Mouse (Mus musculus): Measurements from ENCODE around the gene Hvcn1. TPM values are rescaled to one million over a fixed set of nuclear protein-coding genes. Genes with fewer than 3 reads are reported as not detected.
"Not testable (repeated sequence)": the region's sequence is repeated elsewhere in the genome, so short reads cannot be mapped to it uniquely, and the experiment has no call there.

Gene Hvcn1
- total RNA-seq (2021) = 1 to 10 TPM; 1.8 to 3.8 TPM

DNA sequence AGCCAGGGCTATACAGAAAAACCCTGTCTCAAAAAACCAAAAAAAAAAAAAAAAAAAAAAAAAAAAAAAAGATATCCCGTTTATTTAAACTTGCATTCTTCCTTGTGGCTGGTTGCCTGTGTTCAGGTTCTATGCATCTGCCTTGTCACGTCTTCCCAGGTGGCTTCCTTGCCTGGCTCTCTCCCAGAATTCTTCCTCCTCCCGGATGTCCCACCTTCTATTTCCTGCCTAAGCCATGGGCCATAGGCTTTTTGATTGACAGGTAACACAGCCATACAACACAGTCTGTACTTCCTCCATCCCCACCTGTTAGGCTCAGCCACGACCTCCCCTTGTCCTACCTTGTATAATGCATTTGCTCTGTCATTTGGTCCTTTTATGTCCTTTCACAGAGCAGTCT, at the start of gene Hvcn1:
TSS of gene Hvcn1 (plus strand) at position 330 of the 400 bp plus-strand sequence.
- intact Hi-C loops (cut with DNase I) = no loop called here
- DNase-seq (ENCODE audit: low spot score in 2 of 2) = no peak

GRCm38 (mm10) chr5:122157827-122158381, 48.7 kb upstream of the Hvcn1 start, which contains the start of gene Ppp1cc:
TSS of gene Ppp1cc (plus strand) at chr5:122158278.
- intact Hi-C loops (cut with DNase I) = loop anchor here (1.0 to 10.0 kb wide), 3 partner anchors 13 to 443 kb away; partner anchors contain the start of gene Atxn2
- peak; percentile 91 to 94 for DNase-seq (ENCODE audit: low spot score in 2 of 2)

GRCm38 (mm10) chr5:122158557-122159515, 47.8 kb upstream of the Hvcn1 start:
- intact Hi-C loops (cut with DNase I) = loop anchor here (1.0 to 10.0 kb wide), 3 partner anchors 14 to 444 kb away; partner anchors contain the start of gene Atxn2
- DNase-seq (ENCODE audit: low spot score in 2 of 2) = no peak

DNA sequence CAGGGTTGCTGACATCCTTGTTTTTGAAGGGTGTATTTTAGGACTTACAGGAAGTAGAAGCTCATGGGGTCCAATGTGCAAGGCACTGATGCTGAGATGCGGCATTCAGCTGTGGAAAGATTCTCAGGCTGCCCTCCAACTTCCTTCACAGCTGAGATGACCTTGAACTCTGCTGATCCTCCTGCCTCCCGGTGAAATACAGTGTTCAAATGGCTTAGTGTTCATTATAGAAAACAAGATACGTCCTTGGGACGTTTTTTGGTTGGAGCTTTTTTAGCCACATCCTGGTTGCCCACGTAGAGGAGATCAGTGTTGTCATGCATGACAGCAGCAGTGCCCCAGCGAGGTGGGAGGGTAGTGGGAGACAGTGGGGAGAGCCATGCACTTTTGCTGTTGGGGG, 43.4 kb upstream of the Hvcn1 start:
- intact Hi-C loops (cut with DNase I) = no loop called here
- DNase-seq (ENCODE audit: low spot score in 2 of 2) = no peak

- intact Hi-C loops (cut with DNase I) = no loop called here
Observed at GRCm38 (mm10) chr5:122164011-122164410, 42.6 kb upstream of the Hvcn1 start.

GRCm38 (mm10) chr5:122165233-122165915, 41.2 kb upstream of the Hvcn1 start:
- DNase-seq (ENCODE audit: low spot score in 2 of 2) = peak; percentile 51 to 88
- intact Hi-C loops (cut with DNase I) = no loop called here

More at GRCm38 (mm10) chr5:122164011-122164410, 42.6 kb upstream of the Hvcn1 start:
- peak in 1 of 2 experiments; percentile 58 for DNase-seq (ENCODE audit: low spot score in 2 of 2)

- DNase-seq (ENCODE audit: low spot score in 2 of 2) = no peak
Observed at GRCm38 (mm10) chr5:122166636-122167161, 39.9 kb upstream of the Hvcn1 start.

DNA sequence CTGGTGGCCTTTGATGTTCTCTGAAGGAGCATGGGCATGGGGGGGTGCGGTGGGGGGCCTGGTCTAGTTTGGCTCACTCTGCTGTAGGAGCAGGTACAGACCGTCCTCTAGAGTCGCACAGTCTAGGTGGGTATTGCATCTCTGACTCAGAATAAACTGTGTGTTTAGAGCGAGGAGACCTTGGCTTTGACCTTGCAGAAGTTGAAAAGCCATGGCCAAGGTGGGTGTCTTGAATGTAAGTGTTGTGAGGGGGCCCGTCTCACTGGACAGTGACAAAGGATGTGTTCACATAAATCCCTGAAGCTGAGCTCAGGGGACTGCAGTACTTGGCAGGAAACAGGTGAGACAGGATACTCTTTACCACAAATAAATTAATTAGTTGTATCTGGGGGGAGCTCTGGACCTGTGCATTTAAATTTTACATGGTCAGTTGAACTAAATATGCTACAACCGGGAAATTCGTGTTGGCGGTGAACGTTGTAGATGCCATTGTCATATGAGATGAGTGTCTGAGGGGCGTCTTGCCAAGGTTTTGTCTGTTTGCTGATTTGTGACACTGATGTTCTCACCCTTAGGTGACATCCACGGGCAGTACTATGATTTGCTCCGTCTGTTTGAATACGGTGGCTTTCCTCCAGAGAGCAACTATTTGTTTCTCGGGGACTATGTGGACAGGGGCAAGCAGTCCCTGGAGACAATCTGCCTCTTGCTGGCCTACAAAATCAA, 38.1 kb upstream of the Hvcn1 start:
- intact Hi-C loops (cut with DNase I) = no loop called here
- no peak for DNase-seq (ENCODE audit: low spot score in 2 of 2)

More at GRCm38 (mm10) chr5:122166636-122167161, 39.9 kb upstream of the Hvcn1 start:
- intact Hi-C loops (cut with DNase I) = no loop called here

- intact Hi-C loops (cut with DNase I) = no loop called here
- no peak for DNase-seq (ENCODE audit: low spot score in 2 of 2)
Observed at GRCm38 (mm10) chr5:122171058-122171457, 35.5 kb upstream of the Hvcn1 start.

DNA sequence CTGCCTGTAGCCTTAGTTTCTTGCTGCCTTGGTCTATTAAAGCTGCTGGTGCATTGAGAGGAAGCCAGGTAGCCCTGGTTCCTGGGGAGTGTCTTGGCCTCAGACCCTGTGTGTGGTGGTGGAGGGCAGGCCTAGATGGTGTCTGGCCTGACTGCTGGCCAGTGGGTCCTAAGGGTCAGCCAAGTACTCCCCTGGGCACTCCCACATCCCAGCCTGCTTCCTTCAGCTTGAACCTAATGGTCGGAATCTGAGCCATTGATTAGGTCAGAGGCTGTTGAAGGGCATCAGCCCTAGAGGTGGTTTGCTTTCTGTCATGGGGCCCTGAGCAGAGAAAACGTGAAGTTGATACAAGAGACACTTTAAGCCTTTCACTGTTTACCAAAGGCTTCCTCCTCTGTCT, 31.2 kb upstream of the Hvcn1 start:
- DNase-seq (ENCODE audit: low spot score in 2 of 2) = no peak
- intact Hi-C loops (cut with DNase I) = no loop called here

DNA sequence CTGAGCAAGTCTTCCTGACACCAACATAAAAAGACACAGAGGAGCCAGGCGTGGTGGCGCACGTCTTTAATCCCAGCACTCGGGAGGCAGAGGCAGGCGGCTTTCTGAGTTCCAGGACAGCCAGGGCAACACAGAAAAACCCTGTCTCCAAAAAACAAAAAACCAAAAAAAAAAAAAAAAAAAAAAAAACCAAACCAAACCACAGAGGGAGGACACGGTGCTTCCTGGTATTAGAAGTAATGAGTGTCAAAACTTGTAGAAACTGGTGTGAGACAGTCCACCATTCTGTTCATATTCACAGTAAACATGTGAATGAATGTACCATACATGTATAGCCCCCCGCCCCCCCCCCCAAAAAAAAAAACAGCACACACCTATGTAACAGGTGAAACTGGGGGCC, 30.6 kb upstream of the Hvcn1 start:
- no peak for DNase-seq (ENCODE audit: low spot score in 2 of 2)
- intact Hi-C loops (cut with DNase I) = loop anchor here (1.0 kb wide), 1 partner anchor 45 kb away; no protein-coding TSS in a partner anchor

GRCm38 (mm10) chr5:122176398-122176797, 30.2 kb upstream of the Hvcn1 start:
- intact Hi-C loops (cut with DNase I) = loop anchor here (1.0 kb wide), 1 partner anchor 45 kb away; no protein-coding TSS in a partner anchor
- DNase-seq (ENCODE audit: low spot score in 2 of 2) = no peak

GRCm38 (mm10) chr5:122179665-122180064, 26.9 kb upstream of the Hvcn1 start:
- intact Hi-C loops (cut with DNase I) = no loop called here
- no peak for DNase-seq (ENCODE audit: low spot score in 2 of 2)

- intact Hi-C loops (cut with DNase I) = no loop called here
- no peak for DNase-seq (ENCODE audit: low spot score in 2 of 2)
Observed at GRCm38 (mm10) chr5:122184283-122184806, 22.3 kb upstream of the Hvcn1 start.

DNA sequence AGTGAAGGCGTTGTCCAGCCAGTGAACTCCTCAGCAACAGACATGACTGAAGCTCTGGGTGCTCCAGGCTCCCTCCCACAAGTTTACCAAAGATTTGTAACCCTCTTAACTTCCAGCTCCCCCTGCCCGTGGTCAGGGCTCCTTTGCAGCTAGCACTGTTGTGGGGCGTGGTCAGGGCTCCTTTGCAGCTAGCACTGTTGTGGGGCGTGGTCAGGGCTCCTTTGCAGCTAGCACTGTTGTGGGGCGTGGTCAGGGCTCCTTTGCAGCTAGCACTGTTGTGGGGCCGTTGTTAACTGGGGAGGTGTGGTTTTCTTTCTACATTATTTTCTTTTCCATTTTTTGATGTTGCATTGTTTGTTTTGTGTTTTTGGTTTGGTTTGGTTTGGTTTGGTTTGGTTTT, 21.7 kb upstream of the Hvcn1 start:
- intact Hi-C loops (cut with DNase I); DNase-seq (ENCODE audit: low spot score in 2 of 2): not testable (repeated sequence)

DNA sequence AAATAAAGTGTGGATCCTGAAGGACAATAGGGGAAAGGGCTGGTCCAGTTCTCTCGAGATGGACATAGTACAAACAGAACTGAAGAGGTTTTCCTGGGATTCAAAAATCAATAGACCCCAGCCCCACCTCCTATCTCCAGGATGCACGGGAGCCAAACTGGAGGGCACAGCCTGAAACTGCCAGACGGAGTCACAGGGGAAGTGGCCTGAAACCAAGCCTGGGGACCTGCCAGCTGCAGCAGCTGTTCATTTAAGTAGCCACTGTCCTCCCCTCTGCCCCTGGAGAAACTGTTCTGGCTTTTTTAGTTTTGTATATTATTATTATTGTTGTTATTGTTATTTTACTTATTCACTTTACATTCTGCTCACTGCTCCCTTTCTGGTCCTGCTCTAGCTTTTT, 17.5 kb upstream of the Hvcn1 start:
- intact Hi-C loops (cut with DNase I) = no loop called here
- DNase-seq (ENCODE audit: low spot score in 2 of 2) = no peak

GRCm38 (mm10) chr5:122190465-122190864, 16.1 kb upstream of the Hvcn1 start:
- intact Hi-C loops (cut with DNase I) = no loop called here
- no peak for DNase-seq (ENCODE audit: low spot score in 2 of 2)

DNA sequence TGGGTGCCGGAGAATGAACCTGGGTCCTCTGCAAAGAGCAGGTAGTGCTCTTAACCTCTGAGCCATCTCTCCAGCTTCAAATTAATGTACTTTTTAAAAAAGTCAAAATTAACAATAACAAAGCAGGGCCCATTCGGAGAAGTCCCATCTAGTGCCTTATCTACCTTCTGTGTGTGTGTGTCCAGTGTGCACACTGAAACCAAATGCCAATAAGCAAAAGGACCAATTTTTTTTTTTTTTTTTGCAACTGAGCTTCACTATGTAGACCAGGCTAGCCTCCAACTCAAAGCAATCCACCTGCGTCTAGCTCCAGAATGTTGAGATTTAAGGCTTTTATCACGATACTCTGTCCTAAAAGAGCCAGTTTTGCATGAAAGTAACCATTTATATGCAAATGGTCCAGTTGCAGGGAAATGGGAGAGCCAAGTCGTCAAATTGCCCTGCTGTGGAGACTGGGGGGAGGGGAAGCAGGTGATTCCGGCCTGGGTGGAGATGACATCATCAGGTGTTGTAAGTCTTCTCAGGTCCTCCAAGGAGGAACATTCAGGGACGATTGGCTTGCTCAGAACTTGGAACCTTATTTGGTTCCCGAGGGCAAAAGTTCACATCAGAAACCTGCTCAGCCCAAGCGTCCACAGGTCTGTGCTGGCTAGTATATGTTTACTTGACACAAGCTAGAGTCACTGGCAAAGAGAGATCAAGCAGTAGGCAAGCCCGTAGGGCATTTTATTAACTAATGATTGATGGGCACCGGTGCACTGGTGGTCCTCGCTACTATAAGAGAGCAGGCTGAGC, 15.1 kb upstream of the Hvcn1 start:
- intact Hi-C loops (cut with DNase I) = no loop called here
- DNase-seq (ENCODE audit: low spot score in 2 of 2) = no peak

Measured in left cerebral cortex, postnatal 25 days (tissue).